Mouse (Mus musculus) gastrocnemius, postnatal 4 days (tissue): ENCODE data around the gene Tctex1d1. TPM values are rescaled to one million over a fixed set of nuclear protein-coding genes. Genes with fewer than 3 reads are reported as not detected.

Source experiments
- DNase-seq, 2 experiments: peaks; one replicate each; pipeline ENCODE4 v3.0.0; 2021 to 2022; ENCODE audit warnings: low spot score in 2 of 2, mixed read lengths in 2 of 2
- total RNA-seq, 2 experiments: library from RNA; stranded (reverse); gene quantifications; 2 replicates each; pipeline ENCODE4 v1.2.3; 2021

Gene Tctex1d1
- total RNA-seq, 2 experiments from 2014 or later: 0.39 TPM; not detected in 1

DNA sequence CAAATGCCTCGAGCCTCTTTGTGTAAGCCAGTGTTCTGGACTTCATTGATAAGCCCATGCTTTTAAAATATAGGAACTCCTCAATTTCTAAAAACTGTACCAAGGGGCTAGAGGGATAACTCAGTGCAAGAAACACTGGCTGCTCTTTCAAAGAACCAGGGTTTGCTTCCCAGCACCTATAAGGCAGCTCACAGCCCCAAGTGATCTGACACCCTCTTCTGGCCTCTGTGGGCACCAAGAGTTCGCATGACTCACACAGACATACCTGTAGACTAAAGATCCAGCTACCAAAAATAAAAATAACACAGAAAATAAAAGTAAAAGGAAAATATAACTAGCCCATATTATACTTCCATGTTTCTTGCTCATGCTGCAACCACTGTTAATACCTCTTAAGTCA is 9.3 kb downstream of the Tctex1d1 start:
- DNase-seq: no peak

DNA sequence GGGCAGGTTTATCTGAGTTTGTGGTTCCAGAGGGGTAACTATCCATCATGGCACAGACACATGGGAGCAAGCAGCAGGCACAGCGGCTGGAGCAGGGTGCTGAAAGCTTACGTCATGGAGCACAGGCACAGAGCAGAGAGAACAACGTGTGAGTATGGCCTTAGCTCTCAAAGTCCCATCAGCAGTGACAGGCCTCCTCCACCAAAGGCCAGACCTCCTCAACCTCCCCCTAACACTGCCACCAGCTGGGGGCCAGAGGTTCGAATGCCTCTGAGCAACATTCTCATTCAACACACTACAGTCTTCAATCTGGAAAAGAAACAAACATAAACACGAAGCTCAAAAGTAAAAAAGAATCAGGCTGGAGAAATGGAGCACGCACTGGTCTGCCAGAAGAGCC is 10.1 kb downstream of the Tctex1d1 start:
- no peak for DNase-seq

DNA sequence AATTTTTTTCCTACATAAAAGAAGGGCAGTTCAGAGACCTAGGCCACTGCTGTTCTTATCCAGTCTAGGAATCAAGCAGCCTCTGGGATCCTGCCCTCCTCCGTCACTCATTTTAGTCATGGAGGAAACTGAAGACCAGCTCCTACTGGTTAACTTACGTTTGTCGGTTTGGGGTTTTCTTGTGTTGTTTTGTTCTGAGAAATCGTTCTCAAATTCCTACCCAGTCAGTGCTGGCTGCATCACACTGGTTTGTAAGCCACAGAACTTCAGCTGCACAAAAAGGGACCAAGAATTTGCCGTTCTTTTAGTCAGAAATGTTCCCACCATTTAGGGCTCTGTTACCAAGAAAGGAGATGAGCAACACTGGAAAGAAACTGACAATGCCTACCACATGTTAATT is 11.0 kb downstream of the Tctex1d1 start:
- DNase-seq: no peak

DNA sequence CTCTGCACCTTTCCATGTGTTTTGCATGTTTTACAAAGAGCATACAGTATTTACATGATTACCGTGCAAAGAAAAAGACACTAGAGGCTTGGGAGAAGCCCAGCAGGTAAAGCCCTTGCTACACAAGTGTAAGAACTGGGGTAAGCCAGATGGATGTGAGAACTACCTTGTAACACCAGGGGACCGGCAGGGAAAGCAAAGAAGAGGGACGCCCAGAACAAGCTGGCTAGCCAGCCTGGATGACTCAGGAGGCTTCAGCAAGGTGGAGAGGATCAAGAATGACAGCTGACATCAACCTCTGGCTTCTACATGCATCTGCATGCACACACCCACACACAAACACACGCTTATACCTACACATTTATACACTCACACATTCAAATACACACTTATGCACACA is 11.6 kb downstream of the Tctex1d1 start:
- DNase-seq: no peak

DNA sequence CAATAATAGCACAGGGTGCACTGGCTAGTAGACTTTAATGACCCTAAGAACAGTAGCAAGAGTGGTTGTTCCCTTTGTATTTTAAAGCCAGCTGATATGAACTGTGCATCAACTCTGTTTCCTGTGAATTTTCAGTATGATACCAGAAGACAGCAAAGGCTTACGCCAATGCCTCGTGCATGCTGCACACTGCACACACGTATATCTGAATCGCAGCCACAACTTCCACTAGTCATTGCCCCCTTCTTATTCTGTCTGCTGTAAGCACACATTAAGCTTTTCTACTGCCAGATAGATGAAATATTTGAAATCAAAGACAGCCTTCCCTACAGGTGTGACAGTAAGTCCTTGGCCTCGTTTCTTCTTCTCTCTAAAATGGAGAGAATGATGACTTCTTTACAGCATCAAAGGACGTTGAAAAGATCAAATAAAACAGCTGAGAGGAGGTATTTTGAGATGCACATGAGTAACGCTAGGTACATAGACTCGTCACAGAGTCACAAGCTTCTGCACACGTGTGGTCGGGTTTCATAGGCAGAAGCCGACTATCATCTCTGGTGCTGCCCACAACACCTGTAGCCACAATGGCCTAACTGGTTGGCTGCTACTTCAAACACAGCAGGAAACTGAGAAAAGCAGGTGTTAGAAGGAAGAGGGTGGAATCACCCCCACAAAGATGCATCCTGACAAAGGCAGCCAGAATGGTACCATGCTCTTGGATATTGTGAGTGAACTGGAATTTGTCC is 12.4 kb downstream of the Tctex1d1 start:
- no peak for DNase-seq

DNA sequence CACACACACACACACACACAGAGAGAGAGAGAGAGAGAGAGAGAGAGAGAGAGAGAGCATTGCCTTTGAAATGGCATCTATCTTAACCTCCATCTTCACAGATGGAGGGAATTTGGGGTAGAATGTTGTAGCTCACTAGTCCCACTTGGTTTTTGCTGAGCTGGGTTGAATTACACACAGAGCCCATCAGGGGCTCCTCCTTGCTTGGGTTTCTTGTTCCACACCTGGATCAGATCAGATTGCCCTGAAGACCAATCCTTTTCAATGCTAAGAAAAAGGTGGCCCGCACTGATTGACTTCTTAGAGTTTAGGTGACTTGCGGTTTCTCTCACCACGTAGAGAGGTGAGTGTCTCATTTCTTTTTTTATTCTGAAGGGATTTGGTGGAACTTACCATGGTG is 13.3 kb downstream of the Tctex1d1 start:
- DNase-seq: no peak

DNA sequence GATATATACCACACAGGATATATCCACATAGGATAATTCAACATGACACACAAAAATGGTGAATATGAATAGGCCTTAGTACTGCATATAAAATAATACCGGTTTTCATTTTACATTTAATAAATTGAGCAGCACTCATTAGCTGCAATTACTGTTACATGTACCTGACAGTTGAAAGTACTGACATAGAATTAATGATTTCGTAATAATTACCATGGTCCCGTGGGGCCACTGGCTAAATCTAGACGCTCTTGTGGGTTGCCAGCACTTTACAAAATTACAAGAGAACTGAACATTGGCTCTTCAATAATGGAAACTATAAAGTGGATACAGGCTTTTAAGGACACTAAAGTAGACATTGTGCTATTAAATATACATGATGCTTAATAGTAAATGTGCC is 26.3 kb downstream of the Tctex1d1 start:
- DNase-seq: no peak

DNA sequence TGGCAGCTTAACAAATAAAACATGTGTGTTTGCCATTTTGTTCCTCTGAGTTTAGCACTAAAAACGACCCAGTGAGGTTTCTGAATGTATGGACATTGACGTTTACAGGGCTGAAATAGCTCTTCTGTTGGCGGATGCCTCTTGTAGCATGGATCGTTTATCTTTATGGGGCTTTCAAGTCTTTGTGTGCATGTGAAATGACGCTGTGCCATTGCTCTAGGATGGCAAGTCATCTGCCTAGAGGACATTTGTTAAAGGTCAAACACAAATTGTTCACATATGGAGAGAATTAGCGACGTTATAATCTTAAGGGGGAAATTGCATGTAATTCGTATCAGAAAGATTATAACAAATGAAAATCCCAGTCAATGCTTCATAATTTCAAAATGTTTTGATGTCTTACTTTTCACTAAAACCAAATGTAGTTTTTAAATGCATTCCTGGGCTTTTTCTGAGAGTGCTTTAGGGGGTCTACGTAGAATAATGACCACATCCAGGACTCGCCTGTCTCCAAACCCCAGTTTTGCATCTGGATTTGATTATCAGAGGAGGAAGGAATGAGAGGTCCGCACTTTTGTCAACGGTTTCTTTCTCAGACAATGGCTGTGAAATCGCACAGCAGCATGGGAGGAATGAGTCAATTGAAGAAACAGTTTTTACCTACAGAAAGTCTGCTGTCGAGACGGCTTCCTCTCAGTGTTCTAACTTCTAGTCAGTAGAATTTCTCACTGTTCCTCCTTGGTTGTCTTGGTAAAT is 27.0 kb downstream of the Tctex1d1 start:
- DNase-seq: no peak

DNA sequence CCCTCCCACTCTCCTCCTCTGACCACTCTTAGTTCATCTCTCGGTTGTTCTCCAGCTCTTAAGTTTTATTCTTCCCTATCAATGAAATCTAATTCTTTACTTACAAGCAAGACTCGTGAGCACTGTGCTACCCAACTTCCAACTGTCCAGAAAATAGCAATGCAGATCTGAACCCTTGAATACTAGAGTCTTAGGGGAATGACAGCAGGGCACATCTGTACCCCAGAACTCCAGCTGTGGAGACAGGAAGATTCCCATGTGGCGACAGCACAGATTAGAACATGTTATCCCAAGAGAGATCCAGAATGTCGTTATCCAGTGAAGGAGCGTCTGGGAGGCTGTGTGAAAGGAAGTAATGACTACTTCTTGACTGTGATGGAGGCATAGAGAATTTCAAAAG is 27.9 kb downstream of the Tctex1d1 start:
- no peak for DNase-seq

DNA sequence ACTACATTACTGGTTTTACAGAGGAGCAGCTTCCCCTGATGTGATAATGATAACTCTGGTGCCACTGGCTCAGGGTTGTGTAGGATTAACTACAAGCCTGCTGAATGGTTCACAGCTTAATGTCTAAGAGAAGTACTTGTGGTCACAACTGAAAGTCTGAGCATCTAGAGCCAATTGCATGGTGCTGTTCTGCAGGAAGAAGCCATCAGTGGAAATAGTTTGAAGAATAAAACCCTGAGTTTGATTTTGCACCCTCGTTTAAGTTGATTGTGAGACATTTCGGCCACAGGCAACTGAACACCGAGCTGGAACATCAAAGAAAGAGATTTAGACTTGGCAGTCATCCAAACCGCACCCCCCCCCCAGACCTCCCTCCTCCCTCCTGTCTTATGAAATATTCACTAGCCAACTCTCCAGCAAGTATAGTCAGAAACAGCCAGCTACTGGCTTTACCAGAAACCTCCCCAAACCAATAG is 28.6 kb downstream of the Tctex1d1 start:
- DNase-seq: no peak

DNA sequence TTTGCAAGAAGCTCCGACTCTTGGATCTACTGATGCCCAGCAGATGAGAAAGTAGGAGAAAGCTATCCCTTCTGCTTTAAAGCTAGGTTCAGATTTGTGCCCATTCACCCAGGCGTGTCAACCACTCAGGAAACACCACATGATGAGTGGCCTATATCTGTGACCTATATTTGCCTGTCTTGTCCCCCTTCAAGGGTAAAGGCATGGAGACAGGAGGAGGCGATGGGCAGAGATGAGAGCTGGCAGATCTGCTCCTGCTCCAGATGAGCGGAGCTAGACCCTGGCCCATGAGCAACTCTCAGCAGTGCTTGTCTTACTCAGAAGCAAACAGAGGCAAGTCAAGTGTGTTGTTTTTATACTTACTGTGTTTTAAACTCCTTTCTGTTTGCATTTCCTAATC is 32.3 kb downstream of the Tctex1d1 start:
- no peak for DNase-seq

DNA sequence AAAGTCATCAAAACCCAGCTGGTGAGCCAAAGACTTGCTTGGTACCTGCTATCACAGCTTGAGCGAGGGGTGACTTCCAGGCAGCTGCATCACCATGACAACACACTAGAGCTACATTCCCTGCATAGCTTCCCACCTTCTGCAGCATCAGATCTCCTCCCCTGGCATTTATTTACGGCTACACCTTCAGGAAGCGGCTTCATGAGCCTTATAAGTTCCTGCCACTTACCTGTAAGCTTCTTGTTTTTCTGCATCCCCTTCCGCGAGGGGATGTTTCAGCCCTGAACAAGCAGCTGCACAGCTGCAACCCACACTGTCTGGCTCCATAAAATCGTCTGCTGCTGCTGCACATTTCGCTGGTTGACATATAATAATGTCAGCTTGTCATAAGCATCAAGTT is 33.4 kb downstream of the Tctex1d1 start:
- no peak for DNase-seq

DNA sequence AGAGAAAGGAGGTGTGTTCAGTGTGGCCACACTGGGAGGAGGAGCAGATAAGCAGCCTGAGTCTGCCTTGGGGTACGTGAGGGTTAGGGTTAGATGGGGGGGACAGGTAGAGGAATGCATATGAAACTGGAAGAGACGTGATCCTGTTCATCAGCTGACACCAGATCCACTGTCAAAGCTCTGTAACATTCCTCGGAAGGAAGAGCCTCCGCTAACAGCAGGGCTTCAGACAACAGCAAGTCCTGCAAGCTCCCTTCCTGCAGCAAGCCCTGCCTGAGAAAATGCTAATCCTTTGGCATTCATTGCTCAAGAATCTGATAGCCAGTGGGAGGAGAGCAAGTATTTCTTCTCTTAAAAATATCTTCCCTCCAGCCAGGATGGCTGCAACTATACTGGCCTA is 35.1 kb downstream of the Tctex1d1 start:
- DNase-seq: no peak

DNA sequence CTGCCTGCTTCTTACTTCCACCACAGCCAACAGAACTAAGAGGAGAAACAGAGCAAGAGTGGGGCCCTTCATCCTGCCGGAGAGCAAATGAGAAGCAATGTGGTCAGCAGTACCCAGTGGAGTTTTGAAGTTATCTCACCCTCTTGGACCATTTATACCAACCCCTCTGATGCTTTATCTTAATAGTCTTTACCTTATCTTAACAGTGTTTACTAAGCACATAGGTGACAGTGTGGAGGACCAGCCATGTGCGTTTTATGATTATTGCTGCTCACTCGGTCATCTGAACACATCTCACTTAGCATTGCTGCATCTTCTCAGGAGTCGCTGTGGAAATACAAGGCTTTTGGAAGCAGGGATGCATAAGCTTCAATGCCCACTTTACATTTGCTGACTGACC is 48.2 kb downstream of the Tctex1d1 start, which contains the start of gene Insl5:
Gene Insl5, minus strand, starts transcription at position 222 of the 400 bp plus-strand sequence.
- DNase-seq: no peak

DNA sequence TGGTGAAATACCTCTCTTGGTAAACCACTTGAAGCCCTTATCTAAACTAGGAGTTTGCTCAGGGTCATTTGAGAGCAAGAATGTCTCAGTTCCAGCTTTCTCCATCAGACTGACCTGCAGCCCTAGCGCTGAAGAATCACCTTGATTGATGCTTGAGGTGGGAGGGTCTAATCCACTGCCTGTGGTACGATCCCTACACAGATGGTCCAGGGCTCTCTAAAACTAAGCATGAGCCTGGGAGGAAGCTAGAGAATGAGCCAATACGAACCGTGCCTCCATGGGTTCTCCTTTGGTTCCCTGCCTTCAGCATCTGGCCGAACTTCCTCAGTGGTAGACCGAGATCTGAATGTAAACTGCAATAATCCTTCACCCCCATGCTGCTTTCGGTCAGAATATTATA is 49.3 kb downstream of the Tctex1d1 start:
- no peak for DNase-seq

DNA sequence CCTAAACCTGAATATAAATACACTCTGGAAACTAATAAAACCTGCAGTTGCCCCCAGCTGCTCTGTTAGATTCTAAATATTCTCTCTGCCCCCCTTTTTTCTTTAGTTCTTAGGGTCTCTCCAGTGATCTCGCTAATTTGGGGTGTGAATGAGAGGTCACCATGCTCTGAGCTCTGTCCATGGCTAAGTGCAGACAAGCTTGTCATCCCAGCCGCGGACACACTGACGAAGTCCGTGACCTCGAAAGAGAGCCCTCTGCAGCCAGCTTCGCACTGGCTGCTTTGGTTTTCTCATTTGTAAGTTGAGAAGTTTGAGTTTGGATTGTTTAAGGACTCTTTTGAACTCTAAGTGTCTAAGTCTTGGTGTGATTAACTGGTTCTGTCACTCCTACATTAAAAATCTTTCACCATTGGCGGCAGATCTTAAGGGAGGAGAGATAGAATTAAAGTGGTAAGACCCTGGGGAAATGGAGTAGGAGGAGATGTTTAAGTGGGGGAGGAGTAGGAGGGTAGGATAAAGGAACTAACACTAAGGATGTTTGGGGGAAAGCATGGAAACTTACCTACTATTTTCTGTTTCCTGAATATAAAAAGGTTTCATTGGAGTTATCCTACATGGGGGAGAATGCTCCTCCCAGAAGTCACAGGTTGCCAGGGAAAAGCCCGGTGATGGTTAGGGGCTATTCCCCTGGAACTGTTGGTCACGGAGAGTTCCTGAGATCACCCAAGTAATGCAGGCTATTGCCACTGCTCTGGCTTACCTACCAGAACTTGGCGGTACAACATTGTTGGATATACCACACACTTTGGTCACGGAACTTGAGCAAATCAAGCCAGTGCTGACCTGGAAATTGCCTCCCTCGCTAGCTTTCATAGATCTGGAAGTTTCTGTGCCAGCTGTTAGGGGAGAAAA is 50.0 kb downstream of the Tctex1d1 start:
- DNase-seq: no peak

DNA sequence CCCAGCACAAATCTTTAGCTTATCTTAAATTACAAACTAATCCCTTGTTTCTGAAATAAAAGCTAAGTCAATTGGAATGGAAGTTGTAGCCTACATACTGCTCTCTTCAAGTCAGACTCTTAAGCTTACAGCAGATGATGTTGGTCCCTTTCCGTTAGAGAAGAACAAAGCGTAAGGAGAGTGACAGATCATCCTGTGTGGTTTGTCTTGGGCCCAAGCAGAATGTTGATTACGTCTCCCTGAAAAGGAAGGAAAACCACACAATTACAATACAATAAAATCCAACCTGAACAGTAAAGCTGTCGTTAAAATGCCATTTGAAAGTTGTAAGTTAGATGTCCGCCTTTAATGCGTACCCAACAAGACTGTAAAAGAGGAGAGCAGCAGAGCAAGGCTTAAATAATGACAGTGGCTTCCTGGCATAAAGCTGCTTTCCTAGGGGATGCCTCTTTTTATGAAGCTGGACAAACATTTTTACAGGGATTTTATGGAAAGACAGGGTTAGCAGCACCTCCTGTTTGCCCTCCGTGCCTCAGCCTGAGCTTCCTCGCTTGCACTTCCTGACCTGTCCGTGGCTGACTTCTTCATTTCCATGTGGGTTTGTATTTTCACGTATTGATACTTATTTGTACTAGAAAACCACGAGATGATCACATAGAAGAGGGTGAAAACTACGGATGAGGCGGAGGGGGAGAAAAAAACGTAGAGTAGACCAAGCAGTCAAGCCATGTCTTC is 60.9 kb downstream of the Tctex1d1 start:
- no peak for DNase-seq

DNA sequence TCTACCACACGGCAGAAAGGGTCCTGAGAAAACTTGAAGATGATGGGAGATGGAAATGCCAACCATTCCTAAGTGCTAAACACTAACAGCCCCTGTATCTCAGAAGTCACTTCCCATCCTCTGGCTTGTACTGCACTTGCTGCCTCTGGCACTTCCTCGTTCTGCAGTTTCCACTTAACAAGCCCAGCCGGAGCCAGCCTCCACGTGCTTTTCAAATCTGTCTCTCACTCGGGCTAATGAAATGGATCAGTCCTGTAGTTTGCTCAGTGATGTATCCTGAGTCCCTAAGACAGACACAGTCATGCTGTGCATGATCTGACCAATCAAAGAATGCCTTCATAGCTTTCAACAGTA is 61.4 kb downstream of the Tctex1d1 start:
- DNase-seq: no peak

DNA sequence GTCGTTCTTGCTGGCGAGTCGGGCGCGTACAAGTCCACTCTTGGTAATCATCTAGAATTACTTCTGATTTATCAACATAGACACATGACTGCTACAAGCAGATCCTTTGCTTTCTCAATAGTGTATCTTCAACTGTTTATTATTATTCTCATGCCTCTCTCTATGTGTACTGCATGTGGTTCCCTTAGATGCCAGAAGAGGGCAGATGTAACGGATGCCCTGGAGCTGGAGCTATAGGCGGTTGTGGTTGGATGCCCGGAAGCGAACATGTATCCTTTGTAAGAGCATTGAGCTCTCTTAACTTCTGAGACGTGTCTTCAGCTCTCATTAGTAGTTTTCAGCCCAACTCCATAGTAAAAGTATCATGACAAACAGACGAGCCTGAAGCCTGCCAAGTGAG is 64.6 kb downstream of the Tctex1d1 start:
- DNase-seq: no peak

DNA sequence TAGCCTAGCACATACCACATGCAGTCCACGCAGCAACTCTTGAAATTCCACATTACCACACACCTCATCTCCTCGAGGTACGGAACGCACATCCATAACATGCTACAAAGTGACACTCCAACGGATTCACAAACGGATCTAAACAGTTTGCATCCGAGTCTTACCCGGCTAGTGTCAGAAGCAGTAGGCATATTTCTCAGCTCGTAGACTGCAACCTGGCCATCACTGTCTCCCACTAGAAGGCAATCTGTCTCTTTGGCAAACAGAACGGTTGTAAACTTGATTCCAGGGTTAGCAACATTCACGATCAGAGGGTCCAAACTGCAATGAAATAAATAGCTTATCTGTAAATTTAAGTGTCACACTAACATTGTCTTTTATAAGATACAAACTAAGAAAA is 69.6 kb downstream of the Tctex1d1 start:
- DNase-seq: no peak
